Mouse (Mus musculus) lung, adult 10 weeks (tissue): ENCODE results near the gene Olfr695. TPM values are rescaled to one million over a fixed set of nuclear protein-coding genes. Genes with fewer than 3 reads are reported as not detected.

Experiments
- polyA plus RNA-seq: library from polyadenylated mRNA; stranded (reverse); fragments of 350-450 nt; fragmentation: Illumina TruSeq; extraction: RNeasy Lipid Tissue Mini Kit (QIAGEN cat#74804); gene quantifications from one replicate; pipeline ENCODE4 v1.2.3, GENCODE M21; 2014; ENCODE audit warnings: low read depth, low replicate concordance; ENCODE audit not compliant: insufficient read depth

The Olfr695 gene
- not detected for polyA plus RNA-seq

GRCm38 (mm10) chr7:106716296-106716695 lies at the start of gene Olfr695:
Gene Olfr695 (minus strand): TSS chr7:106716396.

GRCm38 (mm10) chr7:106755297-106755696 lies 39.1 kb upstream of the Olfr695 start, which contains the start of gene Olfr698:
Gene Olfr698 (minus strand): TSS chr7:106755397.

GRCm38 (mm10) chr7:106742343-106742742 lies 26.1 kb upstream of the Olfr695 start, which contains the start of gene Olfr697:
Gene Olfr697 (minus strand): TSS chr7:106742443.

GRCm38 (mm10) chr7:106691714-106692113 lies 24.5 kb downstream of the Olfr695 start, which contains the start of gene Olfr694:
Gene Olfr694 (minus strand): TSS chr7:106691814.

GRCm38 (mm10) chr7:106680484-106680883 lies 35.7 kb downstream of the Olfr695 start, which contains the start of gene Olfr693:
Gene Olfr693 (minus strand): TSS chr7:106680584.

Other genes with a start within 250 kb of the Olfr695 start
- not detected for gene Olfr693, start 35.8 kb downstream of the Olfr695 start, polyA plus RNA-seq
- not detected for gene Olfr694, start 24.6 kb downstream of the Olfr695 start, polyA plus RNA-seq
- not detected for gene Olfr697, start 26.0 kb upstream of the Olfr695 start, polyA plus RNA-seq
- not detected for gene Olfr698, start 39.0 kb upstream of the Olfr695 start, polyA plus RNA-seq
- gene Olfr699, start 76.8 kb upstream of the Olfr695 start, polyA plus RNA-seq = not detected
- gene Olfr700, start 92.4 kb upstream of the Olfr695 start, polyA plus RNA-seq = not detected
- not detected for gene Olfr701, start 97.7 kb upstream of the Olfr695 start, polyA plus RNA-seq
- not detected for gene Olfr702, start 117.5 kb upstream of the Olfr695 start, polyA plus RNA-seq
- not detected for gene Olfr703, start 127.0 kb upstream of the Olfr695 start, polyA plus RNA-seq
- gene Olfr704, start 146.8 kb upstream of the Olfr695 start, polyA plus RNA-seq = not detected
- gene Olfr705, start 160.5 kb upstream of the Olfr695 start, polyA plus RNA-seq = not detected
- gene Olfr706, start 171.8 kb upstream of the Olfr695 start, polyA plus RNA-seq = not detected
- gene Olfr707, start 184.8 kb upstream of the Olfr695 start, polyA plus RNA-seq = not detected
- gene Olfr1532-ps1, start 191.6 kb upstream of the Olfr695 start, polyA plus RNA-seq = not detected
- not detected for gene Olfr709-ps1, start 215.8 kb upstream of the Olfr695 start, polyA plus RNA-seq
- gene Olfr710, start 231.9 kb upstream of the Olfr695 start, polyA plus RNA-seq = not detected
- gene Olfr6, start 247.5 kb upstream of the Olfr695 start, polyA plus RNA-seq = not detected